Mouse (Mus musculus) stomach, embryonic 15.5 days (tissue): ENCODE results near the gene Stk40. TPM values are rescaled to one million over a fixed set of nuclear protein-coding genes. Genes with fewer than 3 reads are reported as not detected.

Experiments
- ATAC-seq: fragments of 200-750 bp; cut with Nextera tagmentation; 2 replicates; pipeline ENCODE4 v1.8.0; 2017; ENCODE audit warnings: low read depth, moderate number of reproducible peaks, moderate TSS enrichment; ENCODE audit not compliant: insufficient read depth, low FRiP score
- H3K27ac ChIP-seq: fragments of 300-500 bp; sonication (generic); 2 replicates; pipeline ENCODE4 v1.5.1; 2015; ENCODE audit warnings: mild to moderate bottlenecking, inconsistent platforms
- H3K27me3 ChIP-seq: fragments of 300-500 bp; sonication (generic); replicated peaks from 2 replicates; pipeline ENCODE4 v1.6.1; 2015; ENCODE audit warnings: inconsistent platforms
- H3K36me3 ChIP-seq: fragments of 300-500 bp; sonication (generic); 2 replicates; pipeline ENCODE4 v1.6.1; 2015; ENCODE audit warnings: inconsistent platforms
- H3K4me1 ChIP-seq: fragments of 300-500 bp; sonication (generic); 2 replicates; pipeline ENCODE4 v1.6.1; 2015; ENCODE audit warnings: inconsistent platforms
- H3K4me2 ChIP-seq: fragments of 300-500 bp; sonication (generic); 2 replicates; pipeline ENCODE4 v1.6.1; 2015; ENCODE audit warnings: mild to moderate bottlenecking, inconsistent platforms
- H3K4me3 ChIP-seq: fragments of 300-500 bp; sonication (generic); replicated peaks from 2 replicates; pipeline ENCODE4 v1.5.1; 2015; ENCODE audit warnings: inconsistent platforms
- H3K9ac ChIP-seq: fragments of 300-500 bp; sonication (generic); 2 replicates; pipeline ENCODE4 v1.6.1; 2015; ENCODE audit warnings: inconsistent platforms
- H3K9me3 ChIP-seq: fragments of 300-500 bp; sonication (generic); 2 replicates; pipeline ENCODE4 v1.6.1; 2016; ENCODE audit warnings: inconsistent platforms
- WGBS: fragments of 180-500 bp; shearing (Covaris S2); methylation state at CpG from one replicate; pipeline ENCODE4 v1.1.7; 2015; 5-methylcytosine and 5-hydroxymethylcytosine counted together
- polyA plus RNA-seq: library from polyadenylated mRNA; unstranded; fragments of >200 nt; fragmentation: Nextera tagmentation; extraction: Ambion mirVana; gene quantifications from 2 replicates; pipeline ENCODE4 v1.2.1, GENCODE M21; 2015

Gene Stk40
- polyA plus RNA-seq, 1 experiment from 2014 or later, result 29.1 TPM

DNA sequence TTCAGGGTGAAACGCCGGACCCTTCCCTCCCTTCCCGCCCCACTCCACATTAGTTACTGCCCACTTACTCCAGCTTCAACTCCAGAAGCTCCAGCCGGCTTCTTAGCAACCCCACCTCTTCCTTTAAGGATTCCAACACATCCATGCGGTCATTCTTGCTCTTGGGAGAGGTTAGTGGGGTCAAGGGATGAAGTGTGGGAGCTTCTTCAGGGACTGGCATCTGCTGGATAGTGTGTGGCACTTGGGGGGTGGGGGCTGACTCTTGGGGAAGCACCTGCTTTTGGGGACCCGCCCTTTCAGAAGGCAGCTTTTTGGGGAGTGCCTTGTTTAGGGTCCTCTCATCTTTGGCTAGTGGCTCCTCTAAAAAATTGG lies 47.2 kb downstream of the Stk40 start:
- Histone ChIP-seq H3K4me3 (peak overlapping the region; percentile 65; the same call in 1 of the 2 replicates), H3K4me2 (peak overlapping the region; percentile 73), H3K9me3 (no peaks in the 10 kb centered on the region), H3K27ac (peak overlapping the region; percentile 91), H3K9ac (no peak overlapping the region), H3K27me3 (no peaks in the 10 kb centered on the region), H3K4me1 (peaks cover 41% of the 10 kb centered on the region), H3K36me3 (no peaks in the 10 kb centered on the region; the same call in 1 of the 2 replicates)
- no peak for ATAC-seq
- 46% methylated on average over 6 of the region's 6 CpGs for WGBS

DNA sequence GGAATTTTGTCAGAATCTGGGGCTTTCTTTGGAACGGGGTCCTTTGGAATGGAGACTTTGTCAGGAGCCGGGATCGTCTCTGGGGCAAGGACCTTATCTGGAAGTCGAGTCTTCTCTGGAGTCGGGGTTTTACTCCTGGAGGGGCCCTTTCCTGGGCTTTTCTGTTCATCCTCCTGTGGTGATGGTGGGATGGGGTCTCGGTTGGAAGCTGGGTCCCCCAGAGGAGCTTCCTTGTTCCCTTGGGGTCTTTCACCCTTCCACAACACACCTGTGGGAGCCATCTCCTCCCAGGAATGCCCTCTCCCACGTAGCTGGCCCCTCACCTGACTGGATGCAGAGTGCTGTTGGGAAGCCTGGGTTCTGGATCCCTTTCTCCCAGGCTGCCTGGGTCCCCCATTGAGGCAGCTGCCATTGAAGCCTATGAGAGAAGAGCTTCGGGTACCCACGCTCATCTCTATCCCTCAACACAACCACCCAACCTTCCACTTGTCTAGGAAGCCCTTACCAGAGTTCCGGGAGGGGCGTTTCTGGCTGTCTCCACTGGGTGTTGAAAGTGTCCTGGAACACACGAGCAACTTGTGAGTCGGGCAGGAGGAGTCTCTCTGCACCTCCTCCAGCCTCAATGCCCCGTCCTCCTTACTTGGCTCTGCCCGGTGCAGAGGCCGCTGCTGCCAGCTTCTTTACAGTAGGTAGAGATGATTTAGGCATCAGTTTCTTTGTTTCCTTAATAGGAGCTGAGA lies 48.1 kb downstream of the Stk40 start:
- no peaks in the 10 kb centered on the region; the same call in 1 of the 2 replicates for H3K36me3 ChIP-seq
- peaks cover 42% of the 10 kb centered on the region for H3K4me1 ChIP-seq
- H3K4me3 ChIP-seq, result no peak overlapping the region
- no peaks in the 10 kb centered on the region for H3K27me3 ChIP-seq
- no peak for ATAC-seq
- no peak overlapping the region for H3K9ac ChIP-seq
- no peak overlapping the region for H3K27ac ChIP-seq
- 83% methylated on average over 16 of the region's 16 CpGs for WGBS
- no peaks in the 10 kb centered on the region for H3K9me3 ChIP-seq
- H3K4me2 ChIP-seq, result no peak overlapping the region

DNA sequence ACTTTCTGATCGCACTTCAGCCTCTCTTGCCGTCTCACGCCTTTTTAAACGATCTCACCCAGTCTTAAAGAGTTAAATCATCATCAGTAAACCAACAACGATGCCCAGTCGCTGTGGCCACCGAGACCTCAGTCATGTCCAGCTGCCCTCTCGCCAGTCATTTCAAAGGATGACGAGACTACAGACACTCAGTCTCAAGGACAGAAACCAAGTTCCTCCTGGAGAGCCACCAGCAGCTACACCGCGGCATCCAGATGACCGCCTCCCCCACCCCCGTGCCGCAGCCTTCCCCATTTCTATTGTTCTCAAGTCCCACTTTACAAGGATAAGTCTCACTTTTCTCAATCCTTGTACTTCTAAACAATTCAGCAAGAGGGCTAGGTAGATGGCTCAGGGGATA lies 49.1 kb downstream of the Stk40 start:
- H3K4me1 ChIP-seq, result peaks cover 37% of the 10 kb centered on the region
- 51% methylated on average over 14 of the region's 14 CpGs for whole genome bisulfite sequencing

DNA sequence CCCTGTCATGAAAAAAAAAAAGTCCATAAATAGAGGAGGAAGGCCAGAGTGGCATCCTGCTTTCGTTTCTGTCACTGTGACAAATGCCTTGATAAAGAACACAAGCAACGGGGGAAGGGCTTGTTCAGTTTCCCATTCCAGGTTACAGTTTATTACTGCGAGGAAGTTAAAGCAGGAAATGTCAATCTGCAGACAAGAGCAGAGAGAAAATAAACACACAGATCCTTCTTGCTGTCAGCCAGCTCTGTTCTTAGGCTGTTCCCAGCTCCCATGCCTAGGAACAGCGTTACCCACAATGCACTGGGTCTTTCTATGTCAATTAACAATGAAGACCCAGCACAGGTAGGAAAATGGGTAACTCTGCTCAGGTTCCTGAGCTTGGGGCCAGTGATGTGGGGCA lies 51.4 kb downstream of the Stk40 start:
- H3K4me1 ChIP-seq, result peaks cover 23% of the 10 kb centered on the region
- WGBS, result 17% methylated on average over 4 of the region's 4 CpGs

More for the DNA sequence above, 49.1 kb downstream of the Stk40 start:
- no peak overlapping the region for H3K9ac ChIP-seq
- no peaks in the 10 kb centered on the region; the same call in 1 of the 2 replicates for H3K36me3 ChIP-seq
- no peak overlapping the region for H3K4me2 ChIP-seq
- no peak overlapping the region for H3K4me3 ChIP-seq
- no peak overlapping the region for H3K27ac ChIP-seq
- no peaks in the 10 kb centered on the region for H3K27me3 ChIP-seq
- ATAC-seq, result no peak
- no peaks in the 10 kb centered on the region for H3K9me3 ChIP-seq

DNA sequence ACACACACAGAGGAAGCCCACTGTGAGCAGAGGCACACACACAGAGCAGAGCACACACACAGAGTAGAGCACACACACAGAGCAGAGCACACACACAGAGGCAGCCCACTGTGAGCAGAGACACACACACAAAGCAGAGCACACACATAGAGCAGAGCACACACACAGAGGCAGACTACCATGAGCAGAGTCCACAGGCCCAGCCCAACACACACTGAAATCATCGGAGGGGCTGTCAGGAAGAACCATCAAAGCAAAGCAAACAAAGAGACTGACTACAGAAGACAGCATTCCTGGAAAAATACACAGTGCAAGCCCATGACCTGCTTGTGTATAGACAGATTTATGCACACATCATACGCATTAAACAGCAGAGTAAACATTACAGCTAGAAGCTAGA lies 52.1 kb downstream of the Stk40 start:
- Histone ChIP-seq H3K9me3 (no peaks in the 10 kb centered on the region), H3K4me3 (no peak overlapping the region), H3K27me3 (no peaks in the 10 kb centered on the region), H3K9ac (no peak overlapping the region), H3K4me2 (no peak overlapping the region), H3K4me1 (peaks cover 17% of the 10 kb centered on the region), H3K27ac (peak overlapping the region; percentile 80), H3K36me3 (no peaks in the 10 kb centered on the region; the same call in 1 of the 2 replicates)
- ATAC-seq, result no peak; the same call in 1 of the 2 replicates
- WGBS, result 19% methylated on average over 2 of the region's 2 CpGs

More for the DNA sequence above, 51.4 kb downstream of the Stk40 start:
- no peak for ATAC-seq
- Histone ChIP-seq H3K9me3 (no peaks in the 10 kb centered on the region), H3K36me3 (no peaks in the 10 kb centered on the region; the same call in 1 of the 2 replicates), H3K27ac (peak overlapping the region; percentile 80), H3K4me3 (no peak overlapping the region), H3K9ac (no peak overlapping the region), H3K27me3 (no peaks in the 10 kb centered on the region), H3K4me2 (no peak overlapping the region)

DNA sequence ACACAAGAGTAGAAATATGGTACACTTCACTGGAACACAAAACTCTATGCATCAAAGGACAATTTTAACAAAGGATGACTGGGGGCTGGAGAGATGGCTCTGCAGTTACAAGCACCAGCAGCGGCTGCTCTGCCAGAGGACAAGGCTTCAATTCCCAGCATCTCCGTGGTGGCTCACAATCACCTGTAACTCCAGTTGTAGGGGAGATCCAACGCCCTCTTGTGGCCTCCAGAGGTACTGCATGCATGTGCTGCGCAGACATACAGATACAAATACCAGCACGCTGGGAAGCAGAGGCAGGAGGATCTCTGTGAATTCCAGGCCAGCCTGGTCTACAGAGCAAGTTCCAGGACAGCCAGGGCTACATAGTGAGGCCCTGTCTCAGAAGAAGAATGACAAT lies 52.9 kb downstream of the Stk40 start:
- Histone ChIP-seq H3K27me3 (no peaks in the 10 kb centered on the region), H3K4me1 (peaks cover 10% of the 10 kb centered on the region), H3K36me3 (no peaks in the 10 kb centered on the region; the same call in 1 of the 2 replicates), H3K9ac (no peak overlapping the region), H3K9me3 (no peaks in the 10 kb centered on the region), H3K4me3 (no peak overlapping the region), H3K27ac (peak overlapping the region; percentile 80; the same call in 1 of the 2 replicates), H3K4me2 (no peak overlapping the region)
- 57% methylated on average over 5 of the region's 5 CpGs for WGBS
- no peak for ATAC-seq

DNA sequence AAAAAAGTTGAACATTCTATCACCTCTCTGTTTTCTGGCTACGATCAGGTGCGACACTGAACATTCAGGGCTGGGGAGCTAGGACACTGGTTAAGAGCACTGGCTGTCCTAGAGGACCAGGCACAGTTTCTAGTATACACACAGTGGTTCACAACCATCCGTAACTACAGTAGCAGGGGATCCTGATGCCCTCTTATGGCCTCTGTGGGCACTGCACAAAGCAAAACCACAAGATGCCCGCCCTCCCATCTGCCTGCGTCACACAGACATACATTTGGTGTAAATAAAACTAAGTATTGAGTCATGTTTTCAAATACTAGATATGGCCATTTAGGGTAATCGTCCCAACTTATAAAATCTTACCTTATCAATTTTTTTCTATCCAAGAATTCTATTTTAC lies 53.8 kb downstream of the Stk40 start:
- Histone ChIP-seq H3K9ac (no peak overlapping the region), H3K4me1 (peaks cover 19% of the 10 kb centered on the region), H3K4me3 (no peak overlapping the region), H3K27me3 (no peaks in the 10 kb centered on the region), H3K27ac (no peak overlapping the region), H3K4me2 (no peak overlapping the region), H3K36me3 (no peaks in the 10 kb centered on the region; the same call in 1 of the 2 replicates), H3K9me3 (no peaks in the 10 kb centered on the region)
- 85% methylated on average over 6 of the region's 6 CpGs for WGBS
- ATAC-seq, result no peak

DNA sequence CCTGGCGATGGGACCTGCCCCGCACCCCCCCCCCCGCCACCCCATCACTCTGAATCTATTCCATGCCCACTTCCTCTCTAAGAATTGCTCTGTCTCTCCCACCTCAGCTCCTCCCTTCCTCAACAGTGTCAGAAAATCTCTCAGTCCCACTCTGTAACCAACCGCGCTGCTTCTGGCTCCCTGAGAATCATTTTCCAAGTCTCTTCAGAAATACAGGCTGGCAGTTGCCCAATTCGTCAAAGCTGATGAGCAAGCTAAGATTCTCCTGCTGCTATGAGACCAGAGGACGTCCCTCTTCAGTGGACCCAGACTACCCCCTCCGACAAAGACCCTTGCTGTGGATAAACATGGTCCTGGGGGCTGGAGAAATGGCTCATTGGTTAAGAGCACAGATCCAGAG lies 55.7 kb downstream of the Stk40 start:
- Histone ChIP-seq H3K36me3 (no peaks in the 10 kb centered on the region), H3K27ac (no peak overlapping the region), H3K9ac (no peak overlapping the region), H3K4me1 (peaks cover 29% of the 10 kb centered on the region), H3K4me2 (no peak overlapping the region), H3K27me3 (no peaks in the 10 kb centered on the region), H3K4me3 (no peak overlapping the region), H3K9me3 (no peaks in the 10 kb centered on the region)
- no peak for ATAC-seq
- WGBS, result 73% methylated on average over 8 of the region's 8 CpGs

DNA sequence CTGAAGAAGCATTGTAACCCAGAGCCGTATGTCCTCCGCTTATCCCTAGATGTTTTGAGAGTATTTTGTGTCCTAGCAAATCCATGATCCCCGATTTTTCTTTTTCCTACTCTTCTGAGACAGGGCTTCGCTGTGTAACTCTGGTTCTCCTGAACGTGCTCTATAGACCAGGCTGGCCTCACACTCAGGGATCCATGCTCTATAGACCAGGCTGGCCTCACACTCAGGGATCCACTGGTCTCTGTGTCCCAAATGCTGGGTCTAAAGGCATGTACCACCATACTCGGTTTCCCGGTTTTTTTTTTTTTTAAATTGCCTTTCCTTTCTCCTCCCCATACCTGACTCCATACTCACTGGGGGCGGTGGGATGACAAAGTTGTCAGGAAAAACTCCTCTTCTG lies 57.2 kb downstream of the Stk40 start:
- H3K27me3 ChIP-seq, result no peaks in the 10 kb centered on the region
- ATAC-seq, result no peak
- WGBS, result 90% methylated on average over 8 of the region's 8 CpGs
- no peak overlapping the region for H3K9ac ChIP-seq
- peaks cover 2% of the 10 kb centered on the region; the same call in 1 of the 2 replicates for H3K36me3 ChIP-seq
- H3K9me3 ChIP-seq, result no peaks in the 10 kb centered on the region
- peaks cover 20% of the 10 kb centered on the region for H3K4me1 ChIP-seq
- H3K4me3 ChIP-seq, result no peak overlapping the region
- no peak overlapping the region for H3K4me2 ChIP-seq
- no peak overlapping the region for H3K27ac ChIP-seq

DNA sequence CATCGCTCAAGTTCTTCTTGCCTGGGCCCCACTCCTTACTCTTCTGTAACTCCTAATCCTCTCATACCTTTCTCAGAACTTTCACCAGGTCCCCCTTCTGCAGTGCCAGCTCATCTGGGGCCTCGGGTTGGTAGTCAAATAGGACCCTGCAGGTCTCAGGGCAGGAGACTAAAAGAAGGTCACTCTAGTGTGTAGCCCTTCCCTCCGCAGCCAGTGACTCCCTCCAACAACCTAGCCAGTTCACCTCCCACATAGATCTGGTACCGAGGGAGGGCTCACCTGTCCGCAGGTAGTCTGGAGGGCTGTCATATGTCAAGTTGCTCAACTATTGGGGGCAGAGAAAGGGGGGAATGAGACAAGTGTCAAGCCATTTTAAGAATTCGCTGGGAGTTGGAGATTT lies 57.7 kb downstream of the Stk40 start:
- Histone ChIP-seq H3K4me2 (no peak overlapping the region), H3K9ac (no peak overlapping the region)

DNA sequence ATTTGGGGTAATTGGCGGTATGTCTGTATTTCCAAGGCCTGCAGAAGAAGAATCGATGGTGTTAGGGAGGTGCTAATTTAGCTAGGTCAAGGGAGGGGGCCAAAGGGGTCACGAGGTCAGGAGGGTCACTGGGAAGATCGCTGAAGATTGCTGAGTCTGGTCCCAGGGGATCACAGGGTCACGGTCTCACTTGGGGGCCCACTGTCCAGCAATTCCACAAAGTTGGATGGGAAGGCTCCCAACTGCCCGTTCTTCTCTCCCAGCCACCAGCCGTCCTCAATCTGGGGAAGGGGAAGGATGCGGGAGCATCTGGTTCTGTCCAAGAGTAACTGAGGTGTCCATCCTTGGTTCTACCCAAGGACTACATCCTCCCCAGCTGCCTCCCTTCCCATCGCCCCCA lies 58.2 kb downstream of the Stk40 start:
- H3K36me3 ChIP-seq, result peaks cover 7% of the 10 kb centered on the region
- H3K9me3 ChIP-seq, result no peaks in the 10 kb centered on the region
- 0 out of 2 replicates have a peak overlapping the region, but pooled peaks have one; percentile 72 for H3K9ac ChIP-seq
- peak overlapping the region; percentile 56 for H3K4me3 ChIP-seq
- peak overlapping the region; percentile 99 for H3K4me2 ChIP-seq
- peak; percentile 2; the same call in 1 of the 2 replicates for ATAC-seq
- 67% methylated on average over 9 of the region's 9 CpGs for WGBS
- peaks cover 19% of the 10 kb centered on the region for H3K4me1 ChIP-seq
- H3K27me3 ChIP-seq, result no peaks in the 10 kb centered on the region
- H3K27ac ChIP-seq, result peak overlapping the region; percentile 91

More for the DNA sequence above, 57.7 kb downstream of the Stk40 start:
- Histone ChIP-seq H3K27me3 (no peaks in the 10 kb centered on the region), H3K9me3 (no peaks in the 10 kb centered on the region), H3K27ac (no peak overlapping the region), H3K4me1 (peaks cover 19% of the 10 kb centered on the region), H3K36me3 (peaks cover 6% of the 10 kb centered on the region; the same call in 1 of the 2 replicates), H3K4me3 (no peak overlapping the region; the same call in 1 of the 2 replicates)
- ATAC-seq, result no peak
- 88% methylated on average over 6 of the region's 6 CpGs for WGBS

DNA sequence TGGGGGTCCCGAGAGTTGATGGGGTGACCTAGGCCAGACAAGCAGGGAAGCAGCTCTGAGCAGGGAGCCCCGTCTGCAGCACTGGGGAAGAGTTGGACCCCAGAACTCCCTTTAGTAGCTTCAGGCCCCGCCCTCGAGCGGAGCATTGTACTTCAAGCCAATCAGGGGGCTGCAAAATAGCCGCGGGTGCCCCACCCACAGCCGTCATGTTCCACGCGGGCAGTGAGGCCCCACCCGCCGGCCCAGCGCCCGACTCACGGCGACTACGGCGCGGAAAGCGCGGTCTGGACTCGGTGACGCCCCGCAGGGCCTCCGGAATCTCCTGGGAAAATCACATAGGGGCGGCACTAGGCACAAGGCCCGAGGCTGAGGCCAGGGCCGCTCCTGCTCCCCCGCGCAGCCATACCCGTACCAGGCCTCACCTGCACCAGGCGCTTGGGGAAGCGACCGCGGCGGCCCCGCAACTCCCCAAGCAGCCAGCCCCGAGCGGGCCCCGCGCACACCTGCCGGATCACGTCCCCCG lies 58.8 kb downstream of the Stk40 start:
- H3K27me3 ChIP-seq, result no peaks in the 10 kb centered on the region
- peak overlapping the region; percentile 72 for H3K9ac ChIP-seq
- peaks cover 19% of the 10 kb centered on the region for H3K4me1 ChIP-seq
- H3K9me3 ChIP-seq, result no peaks in the 10 kb centered on the region
- WGBS, result 1% methylated on average over 38 of the region's 44 CpGs
- H3K4me2 ChIP-seq, result peak overlapping the region; percentile 99
- ATAC-seq, result peak; percentile 93
- peak overlapping the region; percentile 91 for H3K27ac ChIP-seq
- peak overlapping the region; percentile 56 for H3K4me3 ChIP-seq
- H3K36me3 ChIP-seq, result peaks cover 13% of the 10 kb centered on the region
